ENCODE assay signal across 8 mouse cellular contexts in the genomic region with DNA sequence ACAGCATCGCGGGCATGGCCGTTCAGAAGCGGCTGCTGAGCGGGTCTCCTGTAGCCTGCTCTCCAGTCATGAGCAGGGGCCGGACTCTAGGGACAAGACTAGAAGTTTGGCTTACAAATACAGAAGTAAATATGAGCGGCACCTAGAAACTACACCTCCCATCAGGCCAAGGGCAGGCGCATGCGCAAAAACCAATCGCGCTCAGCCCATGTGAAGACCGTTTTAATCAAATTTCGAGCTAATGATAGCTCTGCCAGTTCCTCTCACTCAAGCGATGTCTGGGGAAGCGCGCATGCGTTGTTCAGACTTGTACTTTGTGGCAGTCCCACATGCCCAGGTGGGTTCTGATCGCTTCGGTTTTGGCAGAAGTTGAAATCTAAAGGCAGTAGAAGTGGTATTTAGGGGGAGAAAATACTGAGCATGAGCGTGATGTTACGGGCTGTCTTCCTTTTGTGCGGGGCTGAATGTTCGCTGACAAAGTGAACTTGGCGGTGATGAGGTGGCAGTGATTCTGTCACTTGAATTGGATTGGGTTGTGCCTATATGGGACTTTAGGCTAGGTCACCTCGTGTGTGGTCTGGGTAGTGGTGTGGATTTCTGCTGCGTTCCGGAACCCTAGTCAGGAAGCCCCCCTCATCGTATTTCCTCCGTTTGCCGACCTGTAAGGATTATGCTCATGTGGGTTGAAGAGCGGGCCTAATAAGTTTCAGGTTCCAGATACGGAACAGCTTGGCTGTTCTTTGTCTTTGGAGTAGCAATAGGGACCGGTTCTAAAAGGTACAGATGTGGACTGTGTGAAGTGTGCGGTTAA. TPM values are rescaled to one million over a fixed set of nuclear protein-coding genes. Genes with fewer than 3 reads are reported as not detected.
DNase-seq lines count a peak whose midpoint lies in the region; ATAC-seq and TF ChIP-seq lines count a peak whose summit lies in the region.

A gene (minus strand): TSS at position 168 of the 811 bp plus-strand sequence.
A gene (plus strand): TSS at position 242 of the 811 bp plus-strand sequence.

- H3K4me3 ChIP-seq in embryonic facial prominence, embryonic 14.5 days (ENCODE audit: low read depth, low read length) = peak within 1 kb of the TSS; percentile 72
- H3K4me3 ChIP-seq in heart, adult 2 months = peak within 1 kb of the TSS; percentile 85
- peak within 1 kb of the TSS; percentile 68 for H3K4me3 ChIP-seq in limb, embryonic 13.5 days
- H3K4me3 ChIP-seq in midbrain, embryonic 16.5 days (ENCODE audit: low read depth, low read length) = peak within 1 kb of the TSS; percentile 74

- peak within 1 kb of the TSS; percentile 84 for H3K27ac ChIP-seq in embryonic facial prominence, embryonic 14.5 days (replicated peaks; ENCODE audit: low read depth, low read length)
- peak within 1 kb of the TSS; percentile 89 for H3K27ac ChIP-seq in heart, adult 2 months
- peak within 1 kb of the TSS; percentile 80 for H3K27ac ChIP-seq in limb, embryonic 13.5 days
- H3K27ac ChIP-seq in midbrain, embryonic 16.5 days (ENCODE audit: low read length) = peak within 1 kb of the TSS; percentile 70

- DNase-seq in 3T3-L1 (ENCODE audit: low read depth, low spot score) = peak; percentile 98
- DNase-seq in adrenal gland, postnatal 4 days (ENCODE audit: low spot score in 2 of 2) = peak; percentile 73 to 85
- DNase-seq in embryonic facial prominence, embryonic 14.5 days (ENCODE audit: low spot score) = peak; percentile 99
- DNase-seq in heart, adult 2 months = peak; percentile 89 to 95
- DNase-seq in kidney, adult 8-10 months = peak; percentile 96
- peak; percentile 78 to 95 for DNase-seq in spleen, postnatal 10 days (ENCODE audit: low spot score in 2 of 2)

- H3K27me3 ChIP-seq in embryonic facial prominence, embryonic 14.5 days (replicated peaks; ENCODE audit: control insufficient read depth, insufficient read depth, low read length) = no peaks in the 10 kb centered on the region
- no peaks in the 10 kb centered on the region for H3K27me3 ChIP-seq in heart, adult 2 months (ENCODE audit: control insufficient read depth, insufficient read depth, low read length)
- no peaks in the 10 kb centered on the region for H3K27me3 ChIP-seq in limb, embryonic 13.5 days
- no peaks in the 10 kb centered on the region for H3K27me3 ChIP-seq in midbrain, embryonic 16.5 days (ENCODE audit: control insufficient read depth, insufficient read depth, low read depth, low read length)

- TF ChIP-seq CTCF in heart, adult 2 months (IDR thresholded peaks at IDR 0.05) = no peak

- H3K9me3 ChIP-seq in embryonic facial prominence, embryonic 14.5 days (ENCODE audit: control insufficient read depth, low read length) = no peaks in the 10 kb centered on the region
- no peaks in the 10 kb centered on the region for H3K9me3 ChIP-seq in limb, embryonic 13.5 days
- no peaks in the 10 kb centered on the region for H3K9me3 ChIP-seq in midbrain, embryonic 16.5 days (replicated peaks; ENCODE audit: control insufficient read depth, low read length, poor library complexity, severe bottlenecking)

- under 1% methylated on average over 34 of the region's 34 CpGs for WGBS in embryonic facial prominence, embryonic 14.5 days
- WGBS in heart, adult 2 months = under 1% methylated on average over 34 of the region's 34 CpGs
- WGBS in limb, embryonic 13.5 days = under 1% methylated on average over 34 of the region's 34 CpGs
- WGBS in midbrain, embryonic 16.5 days = under 1% methylated on average over 34 of the region's 34 CpGs

- H3K79me2 ChIP-seq in heart, adult 2 months (replicated peaks; ENCODE audit: control insufficient read depth, insufficient read depth, low read length) = no peaks in the 10 kb centered on the region

- TF ChIP-seq EP300 in heart, adult 2 months (IDR thresholded peaks at IDR 0.05; ENCODE audit: insufficient read depth, low read depth, low read length) = peak; percentile 42; the same call in 1 of the 2 replicates

- peaks cover 12% of the 10 kb centered on the region; the same call in 1 of the 2 replicates for H3K36me3 ChIP-seq in embryonic facial prominence, embryonic 14.5 days (ENCODE audit: control insufficient read depth, insufficient read depth, low read length)
- no peaks in the 10 kb centered on the region; the same call in 1 of the 2 replicates for H3K36me3 ChIP-seq in heart, adult 2 months (ENCODE audit: control insufficient read depth, insufficient read depth, low read length)
- H3K36me3 ChIP-seq in limb, embryonic 13.5 days = peaks cover 19% of the 10 kb centered on the region
- no peaks in the 10 kb centered on the region for H3K36me3 ChIP-seq in midbrain, embryonic 16.5 days (ENCODE audit: control insufficient read depth, insufficient read depth, low read length)

- ATAC-seq in embryonic facial prominence, embryonic 14.5 days (ENCODE audit: low read depth) = peak; percentile 98
- ATAC-seq in limb, embryonic 13.5 days (ENCODE audit: low FRiP score, low read depth) = peak; percentile 96
- ATAC-seq in midbrain, embryonic 16.5 days = peak; percentile 98

- peak; percentile 79 for TF ChIP-seq POLR2A in heart, adult 2 months (IDR thresholded peaks at IDR 0.05; ENCODE audit: insufficient read depth, low read depth, low read length)

- H3K4me1 ChIP-seq in embryonic facial prominence, embryonic 14.5 days (ENCODE audit: control insufficient read depth, insufficient read depth, low read length) = peaks cover 6% of the 10 kb centered on the region; the same call in 1 of the 2 replicates
- no peaks in the 10 kb centered on the region; the same call in none of the 2 replicates for H3K4me1 ChIP-seq in heart, adult 2 months (ENCODE audit: control insufficient read depth, insufficient read depth, low read length)
- H3K4me1 ChIP-seq in limb, embryonic 13.5 days = peaks cover 6% of the 10 kb centered on the region; the same call in 1 of the 2 replicates
- peaks cover 14% of the 10 kb centered on the region for H3K4me1 ChIP-seq in midbrain, embryonic 16.5 days (ENCODE audit: control insufficient read depth, insufficient read depth, low read length)

- intact Hi-C loops in heart, adult 2 months (cut with DNase I) = loop anchor here (2.0 to 5.0 kb wide), 2 partner anchors 80 to 156 kb away; a partner anchor contains a TSS

- peak within 1 kb of the TSS; percentile 79 for H3K9ac ChIP-seq in embryonic facial prominence, embryonic 14.5 days (ENCODE audit: low read depth, low read length)
- peak within 1 kb of the TSS; percentile 83 for H3K9ac ChIP-seq in heart, adult 2 months (ENCODE audit: low read depth, low read length)
- H3K9ac ChIP-seq in limb, embryonic 13.5 days = peak within 1 kb of the TSS; percentile 76
- peak within 1 kb of the TSS; percentile 74 for H3K9ac ChIP-seq in midbrain, embryonic 16.5 days (ENCODE audit: low read depth, low read length)

- peak within 1 kb of the TSS; percentile 66 for H3K4me2 ChIP-seq in embryonic facial prominence, embryonic 14.5 days (ENCODE audit: low read depth, low read length)
- H3K4me2 ChIP-seq in limb, embryonic 13.5 days (replicated peaks) = peak within 1 kb of the TSS; percentile 65
- H3K4me2 ChIP-seq in midbrain, embryonic 16.5 days (ENCODE audit: low read length) = peak within 1 kb of the TSS; percentile 79

RNA-seq across cellular contexts. Expression of the first gene that starts in this region (rescaled TPM):
- 10 to 100 TPM in 1 of 2 experiments, 1 to 10 TPM in 1; 9.1 to 11.6 TPM for total RNA-seq in adrenal gland, postnatal 4 days (2021)
- polyA plus RNA-seq in embryonic facial prominence, embryonic 14.5 days (2014; fragmentation: Nextera tagmentation; extraction: Ambion mirVana) = 10.5 and 11.4 TPM in 2 replicates
- total RNA-seq in heart, adult 2 months (2021) = 1 to 10 TPM; 3.5 to 4.0 TPM
- polyA plus RNA-seq in heart, adult 2 months (2012; rRNA removed) = 2.4 and 3.7 TPM in 2 replicates
- polyA plus RNA-seq in limb, embryonic 13.5 days (2015; fragmentation: Nextera tagmentation; extraction: Ambion mirVana) = 8.6 and 10.3 TPM in 2 replicates
- polyA plus RNA-seq in midbrain, embryonic 16.5 days (2015; fragmentation: Nextera tagmentation; extraction: Ambion mirVana) = 3.9 and 5.0 TPM in 2 replicates

RNA-seq across cellular contexts. Expression of the second gene that starts in this region (rescaled TPM):
- 10 to 100 TPM; 24.8 to 25.7 TPM for total RNA-seq in adrenal gland, postnatal 4 days (2021)
- 19.6 and 20.9 TPM in 2 replicates for polyA plus RNA-seq in embryonic facial prominence, embryonic 14.5 days (2014; fragmentation: Nextera tagmentation; extraction: Ambion mirVana)
- total RNA-seq in heart, adult 2 months (2021) = 10 to 100 TPM; 10.3 to 11.1 TPM
- polyA plus RNA-seq in heart, adult 2 months (2012; rRNA removed) = 5.0 and 9.6 TPM in 2 replicates
- 15.9 and 17.5 TPM in 2 replicates for polyA plus RNA-seq in limb, embryonic 13.5 days (2015; fragmentation: Nextera tagmentation; extraction: Ambion mirVana)
- polyA plus RNA-seq in midbrain, embryonic 16.5 days (2015; fragmentation: Nextera tagmentation; extraction: Ambion mirVana) = 10.3 TPM in 2 replicates

Comparison
In these comparisons a context has a peak if more than half of its experiments do, and no peak if none do; other contexts are left out.
1. Peak in every context shown above with its lines: DNase-seq, ATAC-seq, H3K4me3 ChIP-seq and H3K27ac ChIP-seq.